Mouse (Mus musculus) embryonic fibroblast, embryonic 13.5 days (primary cell): ENCODE data around the gene Actl6b. TPM values are rescaled to one million over a fixed set of nuclear protein-coding genes. Genes with fewer than 3 reads are reported as not detected.
A peak's percentile ranks its signal among the peaks of the same experiment; 100 is the strongest.

Experiments used
- H3K27ac ChIP-seq: 2 replicates; pipeline ENCODE4 v1.5.1; 2012; ENCODE audit warnings: low read length, control low read depth, inconsistent platforms; ENCODE audit not compliant: insufficient read depth
- H3K4me1 ChIP-seq: 2 replicates; pipeline ENCODE4 v1.6.1; 2011; ENCODE audit warnings: low read length; ENCODE audit not compliant: control insufficient read depth, insufficient read depth
- H3K4me3 ChIP-seq: 2 replicates; pipeline ENCODE4 v1.5.1; 2011; ENCODE audit warnings: mild to moderate bottlenecking, control low read depth, low read length; ENCODE audit not compliant: insufficient read depth
- CTCF ChIP-seq: IDR thresholded peaks from 2 replicates; pipeline ENCODE4 v1.5.1; 2011; ENCODE audit warnings: mild to moderate bottlenecking, control low read depth, low read length, moderate library complexity, borderline replicate concordance; ENCODE audit not compliant: insufficient read depth
- POLR2A ChIP-seq: IDR thresholded peaks from 2 replicates; pipeline ENCODE4 v1.6.1; 2011; ENCODE audit warnings: low read depth, mild to moderate bottlenecking, control low read depth, low read length, moderate library complexity
- polyA plus RNA-seq: library from polyadenylated mRNA; stranded (reverse); fragments of >200 nt; gene quantifications from 2 replicates; pipeline ENCODE4 v1.2.4, GENCODE M21; 2011; ENCODE audit warnings: low read depth; ENCODE audit not compliant: missing spikeins, insufficient read length

Gene Actl6b
- polyA plus RNA-seq, 1 experiment = not detected

- Histone ChIP-seq H3K27ac (no peak overlapping the region), H3K4me1 (peaks cover 8% of the 10 kb centered on the region; the same call in 1 of the 2 replicates), H3K4me3 (peak overlapping the region; percentile 68)
Measured at GRCm38 (mm10) chr5:137600281-137600618, 46.9 kb downstream of the Actl6b start.

GRCm38 (mm10) chr5:137600619-137601364, 47.5 kb downstream of the Actl6b start, which contains the start of gene Mospd3:
TSS of gene Mospd3 (minus strand) at chr5:137601058.
- TF ChIP-seq POLR2A = peak; percentile 85
- TF ChIP-seq CTCF = no peak
- Histone ChIP-seq H3K27ac (peak within 1 kb of the TSS; percentile 82), H3K4me1 (peaks cover 8% of the 10 kb centered on the region; the same call in 1 of the 2 replicates), H3K4me3 (peak within 1 kb of the TSS; percentile 68)

More at GRCm38 (mm10) chr5:137600281-137600618, 46.9 kb downstream of the Actl6b start:
- TF ChIP-seq CTCF (no peak), POLR2A (no peak)

- Histone ChIP-seq H3K4me1 (peaks cover 8% of the 10 kb centered on the region; the same call in 1 of the 2 replicates), H3K27ac (peak overlapping the region; percentile 80), H3K4me3 (peak overlapping the region; percentile 47)
- TF ChIP-seq POLR2A = no peak
- no peak for TF ChIP-seq CTCF
Measured at GRCm38 (mm10) chr5:137601365-137601729, 48.0 kb downstream of the Actl6b start.

GRCm38 (mm10) chr5:137607860-137608653, 54.7 kb downstream of the Actl6b start:
- H3K4me1 ChIP-seq = peaks cover 11% of the 10 kb centered on the region
- TF ChIP-seq POLR2A (no peak), CTCF (no peak)
- H3K4me3 ChIP-seq = peak overlapping the region; percentile 77
- no peak overlapping the region for H3K27ac ChIP-seq

- TF ChIP-seq POLR2A (no peak), CTCF (no peak)
- H3K4me3 ChIP-seq = peak overlapping the region; percentile 77
- H3K27ac ChIP-seq = no peak overlapping the region
- H3K4me1 ChIP-seq = peaks cover 14% of the 10 kb centered on the region
Measured at GRCm38 (mm10) chr5:137608654-137609190, 55.4 kb downstream of the Actl6b start.

GRCm38 (mm10) chr5:137609292-137609691, 56.0 kb downstream of the Actl6b start:
- no peak overlapping the region for H3K27ac ChIP-seq
- no peak for TF ChIP-seq POLR2A
- TF ChIP-seq CTCF = no peak
- H3K4me1 ChIP-seq = peaks cover 16% of the 10 kb centered on the region
- H3K4me3 ChIP-seq = peak overlapping the region; percentile 77

- H3K27ac ChIP-seq = peak overlapping the region; percentile 99
- peaks cover 16% of the 10 kb centered on the region for H3K4me1 ChIP-seq
- TF ChIP-seq CTCF = no peak
- TF ChIP-seq POLR2A = no peak
- H3K4me3 ChIP-seq = peak overlapping the region; percentile 77
Measured at GRCm38 (mm10) chr5:137610056-137610455, 56.7 kb downstream of the Actl6b start.

- TF ChIP-seq CTCF (no peak), POLR2A (peak; percentile 92)
- Histone ChIP-seq H3K4me3 (peak overlapping the region; percentile 77), H3K4me1 (peaks cover 16% of the 10 kb centered on the region), H3K27ac (peak overlapping the region; percentile 99)
Measured at GRCm38 (mm10) chr5:137610548-137611244, 57.4 kb downstream of the Actl6b start.

- TF ChIP-seq CTCF (no peak), POLR2A (peak; percentile 85)
- H3K4me1 ChIP-seq = peaks cover 16% of the 10 kb centered on the region
- peak overlapping the region; percentile 99 for H3K27ac ChIP-seq
- H3K4me3 ChIP-seq = peak overlapping the region; percentile 77
Measured at GRCm38 (mm10) chr5:137611245-137611602, 57.9 kb downstream of the Actl6b start.
